Mouse (Mus musculus) hindbrain, embryonic 14.5 days (tissue): ENCODE results near the gene Eif2b3. TPM values are rescaled to one million over a fixed set of nuclear protein-coding genes. Genes with fewer than 3 reads are reported as not detected.

ENCODE experiments used
- ATAC-seq: fragments of 200-750 bp; cut with Nextera tagmentation; 2 replicates; pipeline ENCODE4 v1.8.0; 2017; ENCODE audit warnings: moderate number of reproducible peaks, mild to moderate bottlenecking, moderate TSS enrichment, moderate library complexity; ENCODE audit not compliant: low FRiP score
- DNase-seq: peaks from one replicate; pipeline ENCODE4 v3.0.0-alpha.2; 2015; ENCODE audit warnings: low spot score
- H3K27ac ChIP-seq: fragments of 300-500 bp; sonication (generic); 2 replicates; pipeline ENCODE4 v1.5.1; 2014; ENCODE audit warnings: mild to moderate bottlenecking, moderate library complexity
- H3K27me3 ChIP-seq: fragments of 300-500 bp; sonication (generic); 2 replicates; pipeline ENCODE4 v1.6.1; 2014; ENCODE audit warnings: mild to moderate bottlenecking, low read length, mixed read lengths; ENCODE audit not compliant: control insufficient read depth, insufficient read depth
- H3K36me3 ChIP-seq: fragments of 300-500 bp; sonication (generic); replicated peaks from 2 replicates; pipeline ENCODE4 v1.6.1; 2014; ENCODE audit not compliant: control insufficient read depth, insufficient read depth
- H3K4me1 ChIP-seq: fragments of 300-500 bp; sonication (generic); replicated peaks from 2 replicates; pipeline ENCODE4 v1.6.1; 2014; ENCODE audit warnings: antibody characterized with exemption, low read length, mixed read lengths; ENCODE audit not compliant: control insufficient read depth, insufficient read depth
- H3K4me2 ChIP-seq: fragments of 300-500 bp; sonication (generic); replicated peaks from 2 replicates; pipeline ENCODE4 v1.6.1; 2014; ENCODE audit warnings: mild to moderate bottlenecking, moderate library complexity
- H3K4me3 ChIP-seq: fragments of 300-500 bp; sonication (generic); replicated peaks from 2 replicates; pipeline ENCODE4 v1.5.1; 2014; ENCODE audit warnings: mild to moderate bottlenecking, low read length
- H3K9ac ChIP-seq: fragments of 300-500 bp; sonication (generic); 2 replicates; pipeline ENCODE4 v1.6.1; 2014
- H3K9me3 ChIP-seq: fragments of 300-500 bp; sonication (generic); 2 replicates; pipeline ENCODE4 v1.6.1; 2016; ENCODE audit warnings: low read length; ENCODE audit not compliant: control insufficient read depth
- WGBS: fragments of 180-500 bp; shearing (Covaris S2); extraction: QIAGEN DNeasy Blood & Tissue Kit; methylation state at CpG from one replicate; pipeline ENCODE4 v1.1.7; 2014; 5-methylcytosine and 5-hydroxymethylcytosine counted together
- polyA plus RNA-seq: library from polyadenylated mRNA; unstranded; fragments of >200 nt; fragmentation: Nextera tagmentation; extraction: Ambion mirVana; gene quantifications from 2 replicates; pipeline ENCODE4 v1.2.1, GENCODE M21; 2014

Eif2b3 gene
- polyA plus RNA-seq, 1 experiment from 2014 or later = 48.6 TPM

GRCm38 (mm10) chr4:117123546-117124217 lies 104.5 kb downstream of the Eif2b3 start:
- H3K9ac ChIP-seq = no peak overlapping the region
- H3K36me3 ChIP-seq = peaks cover 12% of the 10 kb centered on the region
- H3K9me3 ChIP-seq = no peaks in the 10 kb centered on the region
- no peak for ATAC-seq
- 82% methylated on average over 9 of the region's 9 CpGs for WGBS
- H3K27me3 ChIP-seq = no peaks in the 10 kb centered on the region
- DNase-seq = no peak
- no peak overlapping the region for H3K4me2 ChIP-seq
- no peak overlapping the region for H3K4me3 ChIP-seq
- peaks cover 29% of the 10 kb centered on the region for H3K4me1 ChIP-seq
- no peak overlapping the region for H3K27ac ChIP-seq

GRCm38 (mm10) chr4:117124218-117124517 lies 105.0 kb downstream of the Eif2b3 start:
- Histone ChIP-seq H3K36me3 (peaks cover 17% of the 10 kb centered on the region), H3K9me3 (no peaks in the 10 kb centered on the region), H3K9ac (no peak overlapping the region), H3K27me3 (no peaks in the 10 kb centered on the region), H3K27ac (no peak overlapping the region), H3K4me1 (peaks cover 29% of the 10 kb centered on the region), H3K4me2 (no peak overlapping the region), H3K4me3 (no peak overlapping the region)
- WGBS = 92% methylated on average over 3 of the region's 3 CpGs
- no peak for ATAC-seq
- DNase-seq = no peak

- Histone ChIP-seq H3K36me3 (peaks cover 22% of the 10 kb centered on the region), H3K9me3 (no peaks in the 10 kb centered on the region), H3K4me2 (peak overlapping the region; percentile 20; the same call in 1 of the 2 replicates), H3K27me3 (no peaks in the 10 kb centered on the region), H3K4me3 (no peak overlapping the region), H3K9ac (peak overlapping the region; percentile 45), H3K27ac (peak overlapping the region; percentile 73), H3K4me1 (peaks cover 24% of the 10 kb centered on the region)
- DNase-seq (no peak), ATAC-seq (no peak)
- 71% methylated on average over 14 of the region's 14 CpGs for WGBS
Observed at GRCm38 (mm10) chr4:117124518-117125347, 105.5 kb downstream of the Eif2b3 start.

- peaks cover 29% of the 10 kb centered on the region for H3K36me3 ChIP-seq
- 28% methylated on average over 8 of the region's 8 CpGs for WGBS
- H3K4me3 ChIP-seq = no peak within 1 kb of the TSS
- ATAC-seq = peak; percentile 22
- peak; percentile 66 for DNase-seq
- H3K27ac ChIP-seq = peak within 1 kb of the TSS; percentile 73
- H3K9ac ChIP-seq = peak within 1 kb of the TSS; percentile 45
- H3K4me1 ChIP-seq = peaks cover 19% of the 10 kb centered on the region
- H3K4me2 ChIP-seq = peak within 1 kb of the TSS; percentile 20; the same call in 1 of the 2 replicates
- no peaks in the 10 kb centered on the region for H3K27me3 ChIP-seq
- H3K9me3 ChIP-seq = no peaks in the 10 kb centered on the region
Observed at GRCm38 (mm10) chr4:117125348-117125909, 106.2 kb downstream of the Eif2b3 start, which contains the start of gene Btbd19. TSS of gene Btbd19 (minus strand) at chr4:117125725.

GRCm38 (mm10) chr4:117125910-117126674 lies 106.9 kb downstream of the Eif2b3 start:
- peak overlapping the region; percentile 73 for H3K27ac ChIP-seq
- peaks cover 36% of the 10 kb centered on the region for H3K36me3 ChIP-seq
- H3K4me2 ChIP-seq = no peak overlapping the region
- H3K27me3 ChIP-seq = no peaks in the 10 kb centered on the region
- peak overlapping the region; percentile 45 for H3K9ac ChIP-seq
- H3K9me3 ChIP-seq = no peaks in the 10 kb centered on the region
- H3K4me1 ChIP-seq = peaks cover 17% of the 10 kb centered on the region
- 47% methylated on average over 15 of the region's 15 CpGs for WGBS
- H3K4me3 ChIP-seq = no peak overlapping the region
- DNase-seq (no peak), ATAC-seq (no peak)

GRCm38 (mm10) chr4:117126675-117127290 lies 107.6 kb downstream of the Eif2b3 start, which contains the start of gene Tctex1d4:
TSS of gene Tctex1d4 (plus strand) at chr4:117126794.
- H3K4me1 ChIP-seq = peaks cover 17% of the 10 kb centered on the region
- H3K27ac ChIP-seq = peak within 1 kb of the TSS; percentile 73
- 81% methylated on average over 9 of the region's 9 CpGs for WGBS
- DNase-seq (no peak), ATAC-seq (no peak)
- no peaks in the 10 kb centered on the region for H3K27me3 ChIP-seq
- H3K9me3 ChIP-seq = no peaks in the 10 kb centered on the region
- no peak within 1 kb of the TSS for H3K4me3 ChIP-seq
- H3K36me3 ChIP-seq = peaks cover 37% of the 10 kb centered on the region
- no peak within 1 kb of the TSS for H3K4me2 ChIP-seq
- peak within 1 kb of the TSS; percentile 45 for H3K9ac ChIP-seq

- Histone ChIP-seq H3K36me3 (peaks cover 37% of the 10 kb centered on the region), H3K27me3 (no peaks in the 10 kb centered on the region), H3K9me3 (no peaks in the 10 kb centered on the region), H3K4me1 (peaks cover 28% of the 10 kb centered on the region), H3K4me2 (no peak overlapping the region), H3K27ac (no peak overlapping the region), H3K4me3 (no peak overlapping the region), H3K9ac (no peak overlapping the region)
- no peak for DNase-seq
- no peak for ATAC-seq
- 92% methylated on average over 33 of the region's 33 CpGs for WGBS
Observed at GRCm38 (mm10) chr4:117127991-117128686, 108.9 kb downstream of the Eif2b3 start.

- ATAC-seq (no peak), DNase-seq (no peak)
- no peak overlapping the region for H3K27ac ChIP-seq
Observed at GRCm38 (mm10) chr4:117130790-117131189, 111.6 kb downstream of the Eif2b3 start.

More at GRCm38 (mm10) chr4:117130790-117131189, 111.6 kb downstream of the Eif2b3 start:
- Histone ChIP-seq H3K9me3 (no peaks in the 10 kb centered on the region), H3K36me3 (peaks cover 37% of the 10 kb centered on the region), H3K4me1 (peaks cover 21% of the 10 kb centered on the region), H3K27me3 (no peaks in the 10 kb centered on the region), H3K4me2 (no peak overlapping the region), H3K4me3 (no peak overlapping the region), H3K9ac (no peak overlapping the region; the same call in 1 of the 2 replicates)
- WGBS = 29% methylated on average over 6 of the region's 6 CpGs
